Mouse (Mus musculus): Measurements from ENCODE around the gene Tnfaip2. TPM values are rescaled to one million over a fixed set of nuclear protein-coding genes. Genes with fewer than 3 reads are reported as not detected.

The Tnfaip2 gene
- polyA plus RNA-seq, 1 experiment from 2014 or later, result 18.8 TPM

- 0 out of 2 replicates have a peak, but pooled peaks cover 3% of the 10 kb centered on the region for H3K36me3 ChIP-seq (ENCODE audit: control insufficient read depth, insufficient read depth, low read length)
- H3K27ac ChIP-seq (ENCODE audit: low read depth, low read length), result no peak overlapping the region
- no peak overlapping the region for H3K4me3 ChIP-seq (ENCODE audit: low read length)
- H3K27me3 ChIP-seq (ENCODE audit: control insufficient read depth, insufficient read depth, low read length), result peaks cover 11% of the 10 kb centered on the region
- no peak overlapping the region; the same call in 1 of the 2 replicates for H3K4me2 ChIP-seq (replicated peaks; ENCODE audit: low read depth, low read length)
- H3K9ac ChIP-seq (ENCODE audit: low read depth, low read length), result no peak overlapping the region
- ATAC-seq (ENCODE audit: low FRiP score, low TSS enrichment), result no peak
- H3K9me3 ChIP-seq (ENCODE audit: control insufficient read depth, low read length), result no peaks in the 10 kb centered on the region
- peaks cover 32% of the 10 kb centered on the region for H3K4me1 ChIP-seq (ENCODE audit: control insufficient read depth, insufficient read depth, low read length)
- WGBS, result 49% methylated on average over 8 of the region's 8 CpGs
Measured at GRCm38 (mm10) chr12:111455860-111456259, 13.6 kb downstream of the Tnfaip2 start.

GRCm38 (mm10) chr12:111457742-111458141, 15.5 kb downstream of the Tnfaip2 start:
- Histone ChIP-seq H3K36me3 (ENCODE audit: control insufficient read depth, insufficient read depth, low read length) (no peaks in the 10 kb centered on the region), H3K27ac (ENCODE audit: low read depth, low read length) (no peak overlapping the region), H3K4me1 (ENCODE audit: control insufficient read depth, insufficient read depth, low read length) (peaks cover 40% of the 10 kb centered on the region), H3K4me3 (ENCODE audit: low read length) (no peak overlapping the region), H3K27me3 (ENCODE audit: control insufficient read depth, insufficient read depth, low read length) (no peaks in the 10 kb centered on the region), H3K4me2 (replicated peaks; ENCODE audit: low read depth, low read length) (no peak overlapping the region), H3K9ac (ENCODE audit: low read depth, low read length) (no peak overlapping the region), H3K9me3 (ENCODE audit: control insufficient read depth, low read length) (no peaks in the 10 kb centered on the region)
- 74% methylated on average over 1 of the region's 1 CpGs for WGBS
- no peak for ATAC-seq (ENCODE audit: low FRiP score, low TSS enrichment)

GRCm38 (mm10) chr12:111463570-111463969, 21.3 kb downstream of the Tnfaip2 start:
- no peak for ATAC-seq (ENCODE audit: low FRiP score, low TSS enrichment)
- Histone ChIP-seq H3K9me3 (ENCODE audit: control insufficient read depth, low read length) (no peaks in the 10 kb centered on the region), H3K4me2 (replicated peaks; ENCODE audit: low read depth, low read length) (no peak overlapping the region), H3K4me3 (ENCODE audit: low read length) (no peak overlapping the region), H3K9ac (ENCODE audit: low read depth, low read length) (no peak overlapping the region), H3K4me1 (ENCODE audit: control insufficient read depth, insufficient read depth, low read length) (peaks cover 23% of the 10 kb centered on the region), H3K27me3 (ENCODE audit: control insufficient read depth, insufficient read depth, low read length) (0 out of 2 replicates have a peak, but pooled peaks cover 3% of the 10 kb centered on the region), H3K27ac (ENCODE audit: low read depth, low read length) (no peak overlapping the region), H3K36me3 (ENCODE audit: control insufficient read depth, insufficient read depth, low read length) (no peaks in the 10 kb centered on the region)
- WGBS, result 84% methylated on average over 7 of the region's 7 CpGs

GRCm38 (mm10) chr12:111466369-111466768, 24.1 kb downstream of the Tnfaip2 start:
- Histone ChIP-seq H3K4me3 (ENCODE audit: low read length) (no peak overlapping the region), H3K4me2 (replicated peaks; ENCODE audit: low read depth, low read length) (no peak overlapping the region), H3K9me3 (ENCODE audit: control insufficient read depth, low read length) (no peaks in the 10 kb centered on the region), H3K36me3 (ENCODE audit: control insufficient read depth, insufficient read depth, low read length) (no peaks in the 10 kb centered on the region), H3K27ac (ENCODE audit: low read depth, low read length) (no peak overlapping the region), H3K4me1 (ENCODE audit: control insufficient read depth, insufficient read depth, low read length) (peaks cover 10% of the 10 kb centered on the region), H3K9ac (ENCODE audit: low read depth, low read length) (no peak overlapping the region), H3K27me3 (ENCODE audit: control insufficient read depth, insufficient read depth, low read length) (0 out of 2 replicates have a peak, but pooled peaks cover 3% of the 10 kb centered on the region)
- ATAC-seq (ENCODE audit: low FRiP score, low TSS enrichment), result no peak
- 91% methylated on average over 3 of the region's 3 CpGs for WGBS

GRCm38 (mm10) chr12:111468206-111468605, 25.9 kb downstream of the Tnfaip2 start:
- no peaks in the 10 kb centered on the region for H3K36me3 ChIP-seq (ENCODE audit: control insufficient read depth, insufficient read depth, low read length)

GRCm38 (mm10) chr12:111469507-111469906, 27.2 kb downstream of the Tnfaip2 start:
- H3K4me3 ChIP-seq (ENCODE audit: low read length), result no peak overlapping the region
- peak; percentile 79 for ATAC-seq (ENCODE audit: low FRiP score, low TSS enrichment)
- 8% methylated on average over 8 of the region's 8 CpGs for WGBS

More at GRCm38 (mm10) chr12:111468206-111468605, 25.9 kb downstream of the Tnfaip2 start:
- H3K4me2 ChIP-seq (replicated peaks; ENCODE audit: low read depth, low read length), result no peak overlapping the region
- ATAC-seq (ENCODE audit: low FRiP score, low TSS enrichment), result no peak
- no peak overlapping the region for H3K4me3 ChIP-seq (ENCODE audit: low read length)
- no peak overlapping the region for H3K27ac ChIP-seq (ENCODE audit: low read depth, low read length)
- 0 out of 2 replicates have a peak, but pooled peaks cover 3% of the 10 kb centered on the region for H3K4me1 ChIP-seq (ENCODE audit: control insufficient read depth, insufficient read depth, low read length)
- WGBS, result 70% methylated on average over 7 of the region's 7 CpGs
- no peaks in the 10 kb centered on the region for H3K9me3 ChIP-seq (ENCODE audit: control insufficient read depth, low read length)
- H3K9ac ChIP-seq (ENCODE audit: low read depth, low read length), result no peak overlapping the region
- 0 out of 2 replicates have a peak, but pooled peaks cover 3% of the 10 kb centered on the region for H3K27me3 ChIP-seq (ENCODE audit: control insufficient read depth, insufficient read depth, low read length)

GRCm38 (mm10) chr12:111471119-111471518, 28.9 kb downstream of the Tnfaip2 start:
- Histone ChIP-seq H3K4me2 (replicated peaks; ENCODE audit: low read depth, low read length) (no peak overlapping the region), H3K27ac (ENCODE audit: low read depth, low read length) (no peak overlapping the region), H3K27me3 (ENCODE audit: control insufficient read depth, insufficient read depth, low read length) (0 out of 2 replicates have a peak, but pooled peaks cover 3% of the 10 kb centered on the region), H3K9me3 (ENCODE audit: control insufficient read depth, low read length) (no peaks in the 10 kb centered on the region), H3K4me1 (ENCODE audit: control insufficient read depth, insufficient read depth, low read length) (0 out of 2 replicates have a peak, but pooled peaks cover 6% of the 10 kb centered on the region), H3K4me3 (ENCODE audit: low read length) (no peak overlapping the region), H3K9ac (ENCODE audit: low read depth, low read length) (no peak overlapping the region), H3K36me3 (ENCODE audit: control insufficient read depth, insufficient read depth, low read length) (no peaks in the 10 kb centered on the region)
- ATAC-seq (ENCODE audit: low FRiP score, low TSS enrichment), result no peak
- 52% methylated on average over 1 of the region's 1 CpGs for WGBS

More at GRCm38 (mm10) chr12:111469507-111469906, 27.2 kb downstream of the Tnfaip2 start:
- Histone ChIP-seq H3K9ac (ENCODE audit: low read depth, low read length) (no peak overlapping the region), H3K36me3 (ENCODE audit: control insufficient read depth, insufficient read depth, low read length) (no peaks in the 10 kb centered on the region), H3K4me2 (replicated peaks; ENCODE audit: low read depth, low read length) (no peak overlapping the region), H3K27me3 (ENCODE audit: control insufficient read depth, insufficient read depth, low read length) (0 out of 2 replicates have a peak, but pooled peaks cover 3% of the 10 kb centered on the region), H3K27ac (ENCODE audit: low read depth, low read length) (no peak overlapping the region), H3K9me3 (ENCODE audit: control insufficient read depth, low read length) (no peaks in the 10 kb centered on the region), H3K4me1 (ENCODE audit: control insufficient read depth, insufficient read depth, low read length) (0 out of 2 replicates have a peak, but pooled peaks cover 5% of the 10 kb centered on the region)

- H3K27me3 ChIP-seq (ENCODE audit: control insufficient read depth, insufficient read depth, low read length), result 0 out of 2 replicates have a peak, but pooled peaks cover 3% of the 10 kb centered on the region
- 0 out of 2 replicates have a peak, but pooled peaks cover 6% of the 10 kb centered on the region for H3K4me1 ChIP-seq (ENCODE audit: control insufficient read depth, insufficient read depth, low read length)
- no peaks in the 10 kb centered on the region for H3K9me3 ChIP-seq (ENCODE audit: control insufficient read depth, low read length)
- no peak overlapping the region for H3K4me3 ChIP-seq (ENCODE audit: low read length)
- no peak overlapping the region for H3K4me2 ChIP-seq (replicated peaks; ENCODE audit: low read depth, low read length)
- ATAC-seq (ENCODE audit: low FRiP score, low TSS enrichment), result no peak
- no peaks in the 10 kb centered on the region for H3K36me3 ChIP-seq (ENCODE audit: control insufficient read depth, insufficient read depth, low read length)
- 85% methylated on average over 3 of the region's 3 CpGs for WGBS
- H3K27ac ChIP-seq (ENCODE audit: low read depth, low read length), result no peak overlapping the region
- no peak overlapping the region for H3K9ac ChIP-seq (ENCODE audit: low read depth, low read length)
Measured at GRCm38 (mm10) chr12:111471721-111472120, 29.5 kb downstream of the Tnfaip2 start.

- no peaks in the 10 kb centered on the region for H3K36me3 ChIP-seq (ENCODE audit: control insufficient read depth, insufficient read depth, low read length)
- 0 out of 2 replicates have a peak, but pooled peaks cover 6% of the 10 kb centered on the region for H3K4me1 ChIP-seq (ENCODE audit: control insufficient read depth, insufficient read depth, low read length)
- peaks cover 2% of the 10 kb centered on the region; the same call in 1 of the 2 replicates for H3K9me3 ChIP-seq (ENCODE audit: control insufficient read depth, low read length)
- H3K9ac ChIP-seq (ENCODE audit: low read depth, low read length), result no peak overlapping the region
- 58% methylated on average over 5 of the region's 5 CpGs for WGBS
- H3K4me3 ChIP-seq (ENCODE audit: low read length), result no peak overlapping the region
- H3K4me2 ChIP-seq (replicated peaks; ENCODE audit: low read depth, low read length), result no peak overlapping the region
- H3K27me3 ChIP-seq (ENCODE audit: control insufficient read depth, insufficient read depth, low read length), result 0 out of 2 replicates have a peak, but pooled peaks cover 3% of the 10 kb centered on the region
- no peak overlapping the region for H3K27ac ChIP-seq (ENCODE audit: low read depth, low read length)
- ATAC-seq (ENCODE audit: low FRiP score, low TSS enrichment), result no peak
Measured at GRCm38 (mm10) chr12:111472886-111473285, 30.6 kb downstream of the Tnfaip2 start.
